Mouse (Mus musculus) ES-E14 (cell line): ENCODE results near the gene Tmem132b.

Experiments
- CHD2 ChIP-seq: IDR thresholded peaks from 2 replicates; pipeline ENCODE4 v1.6.1; 2014; ENCODE audit warnings: mild to moderate bottlenecking, low read depth, low read length, inconsistent platforms
- MAFK ChIP-seq: IDR thresholded peaks from 2 replicates; pipeline ENCODE4 v1.6.1; 2014; ENCODE audit warnings: mild to moderate bottlenecking, low read depth, low read length, inconsistent platforms; ENCODE audit not compliant: insufficient read depth
- ZNF384 ChIP-seq: IDR thresholded peaks from 2 replicates; pipeline ENCODE4 v1.6.1; 2012; ENCODE audit warnings: low read depth, low read length, inconsistent platforms

GRCm38 (mm10) chr5:125485031-125485778 lies 46.4 kb upstream of the Tmem132b start:
- TF ChIP-seq MAFK (no peak), CHD2 (no peak), ZNF384 (no peak)
